Mouse (Mus musculus) cerebellum, adult 2 months (tissue): ENCODE measurements at regions not wholly inside any gene's neighbourhood (a gene's known extent, or its start where the extent isn't known, plus 50 kb on each side); places are given as distances from the start of the nearest gene placed in this dataset.

Experiments used
- CTCF ChIP-seq: fragments of 200-500 bp; IDR thresholded peaks from 2 replicates; pipeline ENCODE4 v1.5.1; 2011; ENCODE audit warnings: low read depth, mild to moderate bottlenecking, control low read depth, low read length, moderate library complexity, borderline replicate concordance; ENCODE audit not compliant: insufficient read depth
- POLR2A ChIP-seq: fragments of 200-500 bp; IDR thresholded peaks from 2 replicates; pipeline ENCODE4 v1.6.1; 2011; ENCODE audit warnings: low read length, control low read depth, borderline replicate concordance; ENCODE audit not compliant: insufficient read depth

- TF ChIP-seq CTCF = no peak
- no peak for TF ChIP-seq POLR2A
These were observed 67.0 kb downstream of the Foxa2 start for GRCm38 (mm10) chr2:147979660-147980364.
